Comparison of ENCODE assay signal across 19 mouse cellular contexts in genomic region chr12:80209914-80210313, GRCm38 (mm10). TPM values are rescaled to one million over a fixed set of nuclear protein-coding genes. Genes with fewer than 3 reads are reported as not detected.
DNase-seq lines count a peak whose midpoint lies in the region; ATAC-seq and TF ChIP-seq lines count a peak whose summit lies in the region.
"Had no signal": no experiment of that assay in that cellular context is flagged by ENCODE, and none has a peak within 500 bp of the region (broad histone marks: within the 10 kb centered on the region; RNA-seq: fewer than 3 reads in every experiment).

No protein-coding gene starts in this region.

- WGBS in heart, embryonic 12.5 days: 60% methylated on average over 4 of the region's 4 CpGs
- WGBS in lung, embryonic 14.5 days: 74% methylated on average over 4 of the region's 4 CpGs
- WGBS in intestine, embryonic 16.5 days: 77% methylated on average over 4 of the region's 4 CpGs
- 59% methylated on average over 4 of the region's 4 CpGs for WGBS in stomach, postnatal 0 days

- peaks cover 68% of the 10 kb centered on the region for H3K4me1 ChIP-seq in heart, embryonic 12.5 days (replicated peaks)
- peaks cover 28% of the 10 kb centered on the region for H3K4me1 ChIP-seq in lung, embryonic 14.5 days (ENCODE audit: insufficient read depth)
- H3K4me1 ChIP-seq in intestine, embryonic 16.5 days (ENCODE audit: control insufficient read depth, insufficient read depth, low read length): peaks cover 39% of the 10 kb centered on the region
- peaks cover 12% of the 10 kb centered on the region for H3K4me1 ChIP-seq in stomach, postnatal 0 days (replicated peaks; ENCODE audit: control insufficient read depth, insufficient read depth)
- H3K4me1 ChIP-seq: midbrain, embryonic 15.5 days had no signal

- no peaks in the 10 kb centered on the region for H3K9me3 ChIP-seq in heart, embryonic 12.5 days (replicated peaks)
- H3K9me3 ChIP-seq in lung, embryonic 14.5 days (ENCODE audit: low read depth, low read length): no peaks in the 10 kb centered on the region
- H3K9me3 ChIP-seq in intestine, embryonic 16.5 days (ENCODE audit: control insufficient read depth, low read length): no peaks in the 10 kb centered on the region
- H3K9me3 ChIP-seq in stomach, postnatal 0 days (ENCODE audit: control insufficient read depth, low read length): no peaks in the 10 kb centered on the region
- H3K9me3 ChIP-seq: hindbrain, embryonic 12.5 days; limb, embryonic 12.5 days; midbrain, embryonic 15.5 days had no signal

- H3K36me3 ChIP-seq in heart, embryonic 12.5 days: peaks cover 34% of the 10 kb centered on the region
- H3K36me3 ChIP-seq in lung, embryonic 14.5 days (ENCODE audit: insufficient read depth): peaks cover 35% of the 10 kb centered on the region
- no peaks in the 10 kb centered on the region for H3K36me3 ChIP-seq in intestine, embryonic 16.5 days (ENCODE audit: control insufficient read depth, insufficient read depth, low read length)
- 0 out of 2 replicates have a peak, but pooled peaks cover under 1% of the 10 kb centered on the region for H3K36me3 ChIP-seq in stomach, postnatal 0 days (ENCODE audit: control insufficient read depth, insufficient read depth, low read length)
- H3K36me3 ChIP-seq: hindbrain, embryonic 12.5 days; midbrain, embryonic 15.5 days had no signal

- peak overlapping the region; percentile 90 for H3K27ac ChIP-seq in heart, embryonic 12.5 days (ENCODE audit: poor library complexity, severe bottlenecking)
- peak overlapping the region; percentile 80; the same call in 1 of the 2 replicates for H3K27ac ChIP-seq in lung, embryonic 14.5 days (ENCODE audit: low read depth)
- H3K27ac ChIP-seq in intestine, embryonic 16.5 days (ENCODE audit: low read length): peak overlapping the region; percentile 0; the same call in 1 of the 2 replicates
- peak overlapping the region; percentile 56 for H3K27ac ChIP-seq in stomach, postnatal 0 days (replicated peaks)
- H3K27ac ChIP-seq: hindbrain, embryonic 12.5 days; left cerebral cortex, adult 2 months; liver, embryonic 14.5 days; midbrain, embryonic 15.5 days had no signal

- no peak overlapping the region for H3K4me3 ChIP-seq in heart, embryonic 12.5 days
- H3K4me3 ChIP-seq in lung, embryonic 14.5 days (ENCODE audit: low read depth, low read length): no peak overlapping the region
- no peak overlapping the region for H3K4me3 ChIP-seq in intestine, embryonic 16.5 days (ENCODE audit: low read length)
- H3K4me3 ChIP-seq in stomach, postnatal 0 days (ENCODE audit: low read depth, low read length): no peak overlapping the region
- H3K4me3 ChIP-seq: hindbrain, embryonic 12.5 days; left cerebral cortex, adult 2 months; limb, embryonic 12.5 days; midbrain, embryonic 15.5 days had no signal

- no peaks in the 10 kb centered on the region for H3K27me3 ChIP-seq in heart, embryonic 12.5 days (replicated peaks)
- no peaks in the 10 kb centered on the region for H3K27me3 ChIP-seq in lung, embryonic 14.5 days (ENCODE audit: insufficient read depth, low read length)
- H3K27me3 ChIP-seq in intestine, embryonic 16.5 days (replicated peaks; ENCODE audit: control insufficient read depth, insufficient read depth, low read length): no peaks in the 10 kb centered on the region
- no peaks in the 10 kb centered on the region for H3K27me3 ChIP-seq in stomach, postnatal 0 days (ENCODE audit: control insufficient read depth, insufficient read depth, low read length)
- H3K27me3 ChIP-seq: CH12.LX; hindbrain, embryonic 12.5 days; limb, embryonic 12.5 days; midbrain, embryonic 15.5 days had no signal

- no peak for ATAC-seq in heart, embryonic 12.5 days (ENCODE audit: insufficient number of reproducible peaks, low FRiP score)
- ATAC-seq in lung, embryonic 14.5 days (ENCODE audit: insufficient read depth): no peak
- no peak for ATAC-seq in intestine, embryonic 16.5 days
- ATAC-seq in stomach, postnatal 0 days (ENCODE audit: low FRiP score, low TSS enrichment): peak; percentile 14; the same call in 1 of the 2 replicates
- no peak for ATAC-seq in monocyte, adult 5-6 weeks (replicated peaks; ENCODE audit: insufficient number of reproducible peaks, low FRiP score, low TSS enrichment, poor library complexity, severe bottlenecking)
- no peak for ATAC-seq in megakaryocyte-erythroid progenitor cell, adult 5-6 weeks (replicated peaks; ENCODE audit: low FRiP score, low TSS enrichment, poor library complexity, severe bottlenecking)
- ATAC-seq: inflammation-experienced regulatory T-cells, adult 6 months; midbrain, embryonic 15.5 days had no signal

- H3K9ac ChIP-seq in heart, embryonic 12.5 days: no peak overlapping the region
- H3K9ac ChIP-seq in lung, embryonic 14.5 days: no peak overlapping the region
- no peak overlapping the region for H3K9ac ChIP-seq in intestine, embryonic 16.5 days (ENCODE audit: low read depth, low read length)
- no peak overlapping the region for H3K9ac ChIP-seq in stomach, postnatal 0 days (ENCODE audit: low read length)
- H3K9ac ChIP-seq: hindbrain, embryonic 12.5 days; limb, embryonic 12.5 days; liver, embryonic 14.5 days; midbrain, embryonic 15.5 days had no signal

- TF ChIP-seq EP300 in stomach, postnatal 0 days (optimal IDR thresholded peaks at IDR 0.05): no peak

- no peak overlapping the region for H3K4me2 ChIP-seq in heart, embryonic 12.5 days
- H3K4me2 ChIP-seq in lung, embryonic 14.5 days: no peak overlapping the region
- no peak overlapping the region for H3K4me2 ChIP-seq in intestine, embryonic 16.5 days (ENCODE audit: low read depth, low read length)
- no peak overlapping the region for H3K4me2 ChIP-seq in stomach, postnatal 0 days (replicated peaks; ENCODE audit: low read depth)
- H3K4me2 ChIP-seq: heart, embryonic 11.5 days; hindbrain, embryonic 12.5 days; limb, embryonic 12.5 days; midbrain, embryonic 15.5 days had no signal

- TF ChIP-seq CTCF in lung, embryonic 14.5 days (IDR thresholded peaks at IDR 0.05; ENCODE audit: low read depth): no peak
- TF ChIP-seq CTCF in stomach, postnatal 0 days (IDR thresholded peaks at IDR 0.05; ENCODE audit: low read depth): no peak

- DNase-seq in heart, adult 9 months (ENCODE audit: low spot score in 2 of 2): no peak
- no peak for DNase-seq in lung, embryonic 14.5 days
- no peak for DNase-seq in lung, postnatal 14 days
- no peak for DNase-seq in stomach, postnatal 0 days (ENCODE audit: low spot score)
- DNase-seq: cerebellum, adult 9-11 months; right cerebral cortex, adult 18-20 months; thymus, postnatal 25 days had no signal

RNA-seq across cellular contexts. Expression of gene Actn1, which starts 50.3 kb away (rescaled TPM):
- polyA plus RNA-seq in heart, embryonic 12.5 days (2016; fragmentation: Nextera tagmentation; extraction: Ambion mirVana): 63.6 and 65.0 TPM in 2 replicates
- polyA plus RNA-seq in lung, embryonic 14.5 days (2014; fragmentation: Nextera tagmentation; extraction: Ambion mirVana): 71.9 and 86.2 TPM in 2 replicates
- 44.5 and 46.8 TPM in 2 replicates for polyA plus RNA-seq in intestine, embryonic 16.5 days (2015; fragmentation: Nextera tagmentation; extraction: Ambion mirVana)
- polyA plus RNA-seq in stomach, postnatal 0 days (2015; fragmentation: Nextera tagmentation; extraction: Ambion mirVana): 32.2 and 36.8 TPM in 2 replicates
- 4.9 to 18.8 TPM (median 7.8 TPM) in 3 replicates for total RNA-seq in monocyte, adult 5-6 weeks (2017)
- 0.96 and 7.6 TPM in 2 replicates for total RNA-seq in megakaryocyte-erythroid progenitor cell, adult 5-6 weeks (2014; fragmentation: Nextera tagmentation)
- total RNA-seq in megakaryocyte-erythroid progenitor cell, adult 5-6 weeks (2017): 4.9 and 7.2 TPM in 2 replicates

Comparison
In these comparisons a context has a peak if more than half of its experiments do, and no peak if none do; other contexts are left out.
1. H3K27ac ChIP-seq: peak in every context shown above with its lines; median percentile 90 in heart, embryonic 12.5 days; 80 in lung, embryonic 14.5 days; 56 in stomach, postnatal 0 days; 0 in intestine, embryonic 16.5 days.